Mouse (Mus musculus) liver, adult 10 weeks (tissue): ENCODE data around the gene Zw10. TPM values are rescaled to one million over a fixed set of nuclear protein-coding genes. Genes with fewer than 3 reads are reported as not detected.

Experiments used
- polyA plus RNA-seq: library from polyadenylated mRNA; stranded (reverse); fragments of 350-450 nt; fragmentation: Illumina TruSeq; extraction: RNeasy Lipid Tissue Mini Kit (QIAGEN cat#74804); gene quantifications from one replicate; pipeline ENCODE4 v1.2.3, GENCODE M21; 2014; ENCODE audit warnings: low read depth, low replicate concordance

Zw10 gene
- 11.5 TPM for polyA plus RNA-seq

DNA sequence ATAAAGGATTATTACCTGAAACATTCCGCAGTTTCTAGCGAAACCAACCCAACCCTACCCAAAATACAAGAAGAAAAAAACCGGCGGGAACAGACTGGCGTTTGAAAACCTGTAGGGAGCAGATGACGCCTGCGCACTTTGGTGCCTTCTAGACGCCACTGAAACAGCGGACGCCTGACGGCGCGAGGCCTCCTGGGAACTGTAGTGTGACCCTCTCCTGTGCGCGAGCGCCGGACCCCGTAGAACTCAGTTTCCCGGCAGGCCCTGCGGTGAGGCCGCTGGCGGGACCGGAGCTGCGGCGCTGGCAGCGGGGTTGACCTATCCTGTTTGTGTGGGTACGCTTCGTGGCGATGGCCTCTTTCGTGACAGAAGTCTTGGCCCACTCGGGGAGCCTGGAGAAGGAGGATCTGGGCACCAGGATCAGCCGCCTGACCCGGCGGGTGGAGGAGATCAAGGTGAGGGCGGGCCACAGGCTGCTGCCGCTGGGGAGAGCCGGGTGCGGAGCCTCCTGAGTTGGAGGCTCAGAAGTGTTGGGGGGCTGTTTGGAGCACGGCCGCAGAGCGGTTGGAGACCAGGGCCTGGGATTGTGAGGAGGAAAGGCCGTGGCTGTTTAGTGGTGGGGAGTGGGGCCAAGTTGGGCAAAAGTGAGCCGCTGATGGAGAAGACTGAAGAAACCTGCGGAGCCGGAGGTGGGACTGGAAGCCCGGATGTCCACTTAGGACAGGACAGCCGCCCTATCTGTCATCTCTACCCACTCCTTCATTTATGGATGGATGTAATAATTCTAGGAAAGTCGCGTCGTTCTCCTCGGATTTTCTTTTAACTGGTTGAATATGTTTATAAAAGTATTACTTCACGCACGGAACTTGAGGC lies at the start of gene Zw10:
Gene Zw10, plus strand, starts transcription at position 281 of the 873 bp plus-strand sequence.

DNA sequence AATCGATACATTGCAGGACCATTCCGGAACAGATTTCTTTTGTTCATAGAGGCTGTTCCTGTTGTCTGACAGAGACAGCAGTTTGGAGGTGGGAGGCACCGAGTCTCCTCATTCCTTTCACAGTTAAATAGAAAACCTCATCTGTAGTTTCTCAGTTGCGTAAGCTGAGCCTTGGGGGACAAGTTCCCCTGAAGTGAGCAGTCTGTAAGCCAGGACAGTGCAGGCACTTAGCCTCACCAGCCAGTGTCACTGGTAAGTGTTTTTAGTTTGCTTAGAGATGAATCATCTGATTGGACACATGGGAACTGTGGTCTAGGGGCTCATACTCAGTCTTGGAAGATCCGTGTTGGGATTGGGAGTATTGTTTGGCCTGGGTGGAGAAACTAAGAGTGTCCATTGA lies 25.7 kb downstream of the Zw10 start, which contains the start of gene Tmprss5:
Gene Tmprss5, plus strand, starts transcription at position 154 of the 400 bp plus-strand sequence.

Other genes with a start within 250 kb of the Zw10 start
- gene Zbtb16, start 219.4 kb upstream of the Zw10 start, polyA plus RNA-seq = 4.7 TPM
- gene Htr3a, start 144.5 kb upstream of the Zw10 start, polyA plus RNA-seq = not detected
- gene Htr3b, start 90.6 kb upstream of the Zw10 start, polyA plus RNA-seq = not detected
- 3.7 TPM for gene Usp28, start 70.2 kb upstream of the Zw10 start, polyA plus RNA-seq
- gene Tmprss5, start 25.6 kb downstream of the Zw10 start, polyA plus RNA-seq = not detected
- gene Gm4894, start 194.9 kb downstream of the Zw10 start, polyA plus RNA-seq = not detected